Mouse (Mus musculus) cerebellum, adult 11 months (tissue): ENCODE measurements at regions not wholly inside any gene's neighbourhood (a gene's known extent, or its start where the extent isn't known, plus 50 kb on each side); places are given as distances from the start of the nearest gene placed in this dataset.
A peak's percentile ranks its signal among the peaks of the same experiment; 100 is the strongest.

Source experiments
- DNase-seq: peaks from one replicate; pipeline ENCODE4 v3.0.0; 2022

- no peak for DNase-seq
These were observed 385.8 kb upstream of the Zdhhc25 start for GRCm38 (mm10) chr15:88214286-88214685.

GRCm38 (mm10) chr15:88229456-88229855 is 370.6 kb upstream of the Zdhhc25 start:
- no peak for DNase-seq

DNA sequence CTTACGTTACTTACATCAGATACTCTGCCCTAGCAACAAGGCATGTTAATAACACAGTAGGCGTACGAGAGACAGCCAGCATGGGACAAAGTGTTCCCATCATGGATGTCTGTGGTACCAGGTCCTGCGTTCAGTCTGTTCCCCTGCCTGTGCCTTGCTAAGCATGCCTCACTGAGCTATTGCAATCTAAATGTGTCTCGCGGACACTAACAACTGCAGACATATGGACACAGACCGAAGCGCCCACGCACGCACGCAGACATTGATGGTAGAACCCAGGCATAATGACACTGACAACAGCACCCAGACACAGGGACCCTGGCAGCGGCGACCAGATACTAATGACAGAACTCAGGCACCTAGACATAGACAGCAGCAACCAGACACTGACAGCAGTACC is 355.5 kb upstream of the Zdhhc25 start:
- DNase-seq, result no peak

GRCm38 (mm10) chr15:88245496-88246246 is 354.4 kb upstream of the Zdhhc25 start:
- no peak for DNase-seq

DNA sequence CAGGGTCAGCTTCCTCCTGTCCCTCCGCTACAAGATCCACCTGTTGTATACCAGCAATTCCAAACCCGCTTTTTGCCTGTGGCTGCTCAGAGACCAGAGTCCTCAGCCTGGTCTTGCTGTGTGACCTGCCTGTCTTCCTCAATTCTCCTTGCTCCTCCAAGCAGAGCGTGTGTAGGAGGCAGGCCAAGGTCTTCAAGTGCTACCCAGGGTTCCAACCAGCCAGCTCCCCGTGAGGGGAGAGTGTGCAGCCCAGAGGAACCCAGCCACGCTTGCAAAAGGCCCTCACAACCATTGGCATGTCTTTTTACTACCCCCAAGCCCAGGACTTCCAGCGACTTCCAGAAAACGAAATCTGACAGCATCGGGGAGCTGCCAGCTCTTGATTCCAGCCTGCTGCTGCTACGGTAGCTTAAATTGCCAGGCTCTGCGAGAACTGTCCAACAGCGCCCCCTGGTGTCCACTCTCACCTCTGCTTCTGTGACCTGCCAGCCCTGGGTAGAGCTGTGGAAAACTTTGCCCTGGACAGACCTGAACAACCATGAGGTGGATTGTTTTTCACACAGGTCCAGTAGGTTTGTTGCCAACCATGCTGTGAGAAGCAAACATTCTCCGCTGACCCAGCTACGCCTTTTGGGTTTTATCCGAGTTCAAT is 352.0 kb upstream of the Zdhhc25 start:
- peak; percentile 89 for DNase-seq

- no peak for DNase-seq
These were observed 312.1 kb upstream of the Zdhhc25 start for GRCm38 (mm10) chr15:88288051-88288450.

DNA sequence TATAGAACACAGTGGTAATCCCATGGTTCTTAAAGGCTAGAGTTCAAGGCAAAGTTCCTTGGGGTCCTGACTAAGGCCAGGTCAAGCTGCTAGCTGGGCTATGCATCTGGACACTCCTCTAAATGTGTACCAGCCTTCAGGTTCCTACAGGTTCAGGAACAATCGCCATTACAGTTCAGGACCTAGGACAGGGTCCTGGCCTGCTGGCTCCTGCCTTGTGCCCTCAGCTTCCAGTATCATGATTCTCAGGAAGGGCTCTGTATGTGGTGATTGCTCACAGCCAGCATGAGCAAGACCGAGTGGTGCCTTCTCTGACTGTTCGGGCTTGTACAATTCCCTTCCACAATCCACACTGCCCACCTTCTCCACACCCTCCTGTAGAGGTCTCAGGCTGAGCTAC is 311.4 kb upstream of the Zdhhc25 start:
- no peak for DNase-seq

- DNase-seq, result no peak
These were observed 309.2 kb upstream of the Zdhhc25 start for GRCm38 (mm10) chr15:88290740-88291363.

DNA sequence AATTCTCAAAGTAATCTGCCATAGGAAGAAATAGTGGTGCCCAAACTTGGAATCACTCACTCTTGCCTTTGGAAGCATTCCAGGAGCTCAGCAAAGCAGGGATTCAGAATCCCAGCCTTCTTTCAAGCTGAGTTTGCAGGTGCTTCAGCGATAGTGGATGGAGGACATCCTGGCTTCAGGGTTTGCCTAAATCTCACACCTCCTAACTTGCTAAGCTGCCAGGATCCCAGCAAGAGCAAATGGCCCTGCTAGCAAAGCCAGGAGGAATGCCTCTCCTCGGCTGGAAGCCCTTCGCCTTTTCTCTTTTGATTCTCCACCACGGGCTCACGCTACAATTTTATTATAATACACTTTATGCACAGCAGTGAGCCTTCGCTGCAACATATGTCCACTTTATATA is 301.0 kb upstream of the Zdhhc25 start:
- DNase-seq, result peak; percentile 45

DNA sequence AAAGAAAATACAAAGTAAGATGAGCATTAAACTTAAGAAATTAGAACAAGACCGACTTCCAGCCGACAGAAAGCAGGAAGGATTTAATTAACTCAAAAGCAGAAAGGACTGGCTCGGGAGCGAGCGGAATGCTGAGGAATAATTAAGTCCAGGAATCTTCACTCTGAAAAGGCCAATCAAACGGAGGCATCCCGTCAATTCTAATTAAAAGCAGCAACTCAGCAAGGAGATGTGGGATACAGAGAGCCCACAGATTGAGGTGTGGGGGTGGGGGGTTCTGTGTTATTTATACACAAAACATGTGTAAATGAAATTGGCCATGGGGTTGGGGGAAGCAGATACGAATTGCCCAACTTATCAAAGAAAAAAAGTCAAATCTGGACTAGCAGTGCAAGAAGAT is 288.9 kb upstream of the Zdhhc25 start:
- no peak for DNase-seq

DNA sequence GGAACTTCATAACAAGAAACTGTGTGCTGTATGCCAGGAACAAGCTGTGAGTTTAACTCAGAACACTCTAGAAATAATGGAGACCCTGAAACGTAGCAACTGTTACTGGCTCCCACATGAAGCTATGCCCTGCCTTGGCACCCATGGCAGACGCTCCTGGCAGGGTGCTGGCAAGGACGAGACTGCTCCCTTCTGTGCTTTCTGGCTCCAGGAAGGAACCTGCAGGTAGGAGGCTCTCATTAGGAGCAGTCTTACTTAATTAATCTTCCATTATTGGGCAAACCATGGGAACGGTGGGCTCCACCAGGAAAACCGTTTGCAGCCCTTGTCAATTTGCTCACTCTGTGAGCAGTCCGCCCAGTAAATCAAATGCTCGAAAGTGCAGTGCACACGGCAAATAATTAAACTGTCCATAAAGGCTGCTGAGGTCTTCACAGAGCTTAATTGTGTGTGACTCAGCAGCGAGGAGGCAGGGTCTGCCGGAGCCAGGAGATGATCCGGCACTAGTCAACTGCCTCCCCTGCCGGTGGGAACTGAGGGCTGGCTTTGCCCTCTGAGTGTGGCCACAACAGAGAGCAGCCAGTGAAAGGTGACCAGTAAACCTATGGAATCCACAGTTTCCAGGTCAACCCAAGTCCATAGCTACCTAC is 285.2 kb upstream of the Zdhhc25 start:
- peak; percentile 47 for DNase-seq

- no peak for DNase-seq
These were observed 282.1 kb upstream of the Zdhhc25 start for GRCm38 (mm10) chr15:88318048-88318447.

DNA sequence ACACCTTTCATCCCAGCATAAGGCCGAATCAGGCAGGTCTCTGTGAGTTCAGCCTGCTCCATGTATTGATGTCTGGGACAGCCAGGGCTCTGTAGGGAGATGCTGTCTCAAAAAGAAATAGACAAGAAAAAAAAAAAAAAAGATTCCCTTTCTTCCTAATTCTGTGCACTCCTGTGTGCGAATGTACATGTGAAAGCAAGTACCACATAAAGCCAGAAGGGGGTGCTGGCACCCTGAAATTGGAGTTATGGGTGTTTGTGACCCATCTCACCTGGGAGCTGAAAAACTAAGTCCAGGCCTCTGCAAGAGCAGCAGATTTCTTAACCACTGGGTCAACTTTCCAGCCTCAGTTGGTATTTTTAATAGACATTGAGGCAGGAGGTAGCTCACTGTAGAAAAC is 280.6 kb upstream of the Zdhhc25 start:
- no peak for DNase-seq

DNA sequence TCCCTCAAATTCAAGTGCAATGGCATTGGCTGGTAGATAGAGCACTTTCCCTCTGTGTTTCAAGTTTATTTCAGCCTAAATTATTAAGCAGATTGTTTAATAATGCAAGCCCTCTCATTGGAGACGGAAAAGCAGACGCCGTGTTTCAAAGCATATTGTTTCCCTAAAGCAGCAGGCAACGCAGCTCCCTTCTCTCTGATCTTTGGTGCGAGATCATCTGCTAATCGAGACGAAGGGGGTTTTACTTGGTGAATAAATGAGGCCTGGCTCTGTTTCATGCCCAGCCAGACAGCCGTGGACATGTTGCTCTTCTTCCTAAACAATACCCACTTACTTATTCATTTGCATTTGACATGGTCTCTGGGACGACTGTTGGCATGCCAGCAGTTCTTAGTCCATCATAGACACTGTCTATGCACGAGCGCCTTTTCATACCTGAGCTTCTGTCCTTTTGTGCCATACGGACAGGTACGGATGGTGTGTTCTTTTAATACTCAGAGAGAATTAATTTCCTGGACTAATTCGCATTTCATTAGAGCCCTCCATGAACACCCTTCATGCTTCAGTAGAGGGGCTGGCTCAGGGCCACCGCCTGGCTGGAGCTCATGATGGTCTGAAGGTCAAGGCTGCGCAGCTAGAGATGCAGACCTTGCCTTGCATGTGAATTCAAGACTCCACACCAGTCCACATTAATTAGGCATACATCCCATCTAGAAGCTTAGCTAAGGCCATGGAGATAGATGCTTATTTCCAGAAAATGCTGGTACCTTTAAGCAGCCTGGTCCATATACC is 276.3 kb upstream of the Zdhhc25 start:
- DNase-seq, result no peak

DNA sequence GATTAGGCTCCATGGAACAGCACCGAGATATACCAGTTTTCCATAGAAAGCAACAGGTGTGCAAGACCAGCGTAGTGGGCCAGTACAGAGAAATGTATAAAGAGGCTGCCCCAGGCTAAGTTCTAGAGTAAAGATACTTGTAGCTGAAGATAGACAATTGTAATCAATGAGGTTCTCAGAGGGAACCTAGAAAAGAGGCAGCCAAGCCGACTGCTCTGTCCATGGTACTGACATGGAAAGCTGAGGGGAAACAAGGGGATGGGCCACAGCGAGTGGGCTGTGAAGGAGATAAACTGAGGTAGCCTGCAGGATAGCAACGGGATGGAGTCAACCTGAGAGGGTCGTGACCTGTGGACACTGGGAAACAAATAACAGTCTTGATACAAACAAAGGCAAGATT is 275.0 kb upstream of the Zdhhc25 start:
- DNase-seq, result no peak

DNA sequence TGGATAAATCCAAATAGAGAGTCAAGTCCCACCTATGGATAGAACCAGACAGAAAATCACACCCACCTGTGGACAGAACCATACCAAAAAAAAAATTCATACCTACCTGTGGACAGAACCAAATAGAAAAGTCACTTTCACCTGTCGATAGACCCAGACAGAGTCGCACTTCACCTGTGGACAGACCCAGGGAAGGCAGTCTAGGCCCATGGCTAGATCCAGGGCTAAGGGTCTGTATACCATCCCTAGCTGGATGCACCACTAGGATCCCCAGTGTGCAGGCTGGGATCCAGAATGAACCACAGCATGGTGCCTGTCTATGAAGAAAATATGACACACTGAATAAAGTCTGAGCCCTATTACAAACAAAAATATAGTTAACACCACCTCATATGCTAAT is 246.9 kb upstream of the Zdhhc25 start:
- no peak for DNase-seq

GRCm38 (mm10) chr15:88360375-88361035 is 239.6 kb upstream of the Zdhhc25 start:
- no peak for DNase-seq

- DNase-seq, result no peak
These were observed 238.8 kb upstream of the Zdhhc25 start for GRCm38 (mm10) chr15:88361351-88361750.

DNA sequence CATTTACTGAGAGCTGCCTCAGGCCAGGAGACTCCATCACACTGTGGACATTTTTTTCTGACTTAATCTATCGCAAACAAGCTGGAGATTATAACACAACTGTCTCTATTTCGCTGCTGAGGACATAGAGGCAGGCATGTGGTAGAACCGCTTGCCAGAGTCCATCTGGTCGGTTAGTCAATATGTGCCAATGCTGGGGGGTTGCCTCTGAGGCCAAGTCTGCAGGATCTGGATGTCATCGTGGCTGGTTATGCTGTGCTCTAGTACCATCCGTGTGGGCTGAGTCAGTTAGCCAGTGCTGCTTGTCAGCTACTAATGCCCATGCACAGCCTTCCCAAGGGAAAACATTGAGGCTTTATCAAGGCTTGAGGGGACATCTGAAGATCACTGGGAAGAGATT is 237.1 kb upstream of the Zdhhc25 start:
- peak; percentile 12 for DNase-seq

- no peak for DNase-seq
These were observed 229.7 kb upstream of the Zdhhc25 start for GRCm38 (mm10) chr15:88370366-88370765.

- DNase-seq, result no peak
These were observed 228.1 kb upstream of the Zdhhc25 start for GRCm38 (mm10) chr15:88372039-88372438.

DNA sequence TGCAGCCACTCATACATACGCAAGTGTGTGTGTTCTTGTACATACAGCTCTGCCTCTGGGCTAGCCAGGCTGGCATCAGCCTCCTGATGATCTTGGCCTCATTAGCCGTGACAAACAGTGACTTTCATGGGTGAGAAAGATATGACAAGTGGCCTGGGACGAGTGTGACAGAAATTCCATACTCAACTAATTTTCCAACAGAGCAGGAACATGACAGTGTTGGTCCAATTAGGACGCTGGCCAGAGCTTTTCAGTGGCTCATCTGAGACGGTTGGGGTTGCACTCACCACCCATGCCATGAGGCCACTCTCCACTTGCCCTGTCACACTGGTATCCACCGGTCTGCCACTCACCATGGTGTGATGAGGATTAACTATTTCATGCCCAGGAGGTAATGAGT is 226.2 kb upstream of the Zdhhc25 start:
- no peak for DNase-seq
